Mouse (Mus musculus): ENCODE data around the gene Ifitm2. TPM values are rescaled to one million over a fixed set of nuclear protein-coding genes. Genes with fewer than 3 reads are reported as not detected.

Gene Ifitm2
- polyA plus RNA-seq, 1 experiment from 2014 or later: 949 TPM

DNA sequence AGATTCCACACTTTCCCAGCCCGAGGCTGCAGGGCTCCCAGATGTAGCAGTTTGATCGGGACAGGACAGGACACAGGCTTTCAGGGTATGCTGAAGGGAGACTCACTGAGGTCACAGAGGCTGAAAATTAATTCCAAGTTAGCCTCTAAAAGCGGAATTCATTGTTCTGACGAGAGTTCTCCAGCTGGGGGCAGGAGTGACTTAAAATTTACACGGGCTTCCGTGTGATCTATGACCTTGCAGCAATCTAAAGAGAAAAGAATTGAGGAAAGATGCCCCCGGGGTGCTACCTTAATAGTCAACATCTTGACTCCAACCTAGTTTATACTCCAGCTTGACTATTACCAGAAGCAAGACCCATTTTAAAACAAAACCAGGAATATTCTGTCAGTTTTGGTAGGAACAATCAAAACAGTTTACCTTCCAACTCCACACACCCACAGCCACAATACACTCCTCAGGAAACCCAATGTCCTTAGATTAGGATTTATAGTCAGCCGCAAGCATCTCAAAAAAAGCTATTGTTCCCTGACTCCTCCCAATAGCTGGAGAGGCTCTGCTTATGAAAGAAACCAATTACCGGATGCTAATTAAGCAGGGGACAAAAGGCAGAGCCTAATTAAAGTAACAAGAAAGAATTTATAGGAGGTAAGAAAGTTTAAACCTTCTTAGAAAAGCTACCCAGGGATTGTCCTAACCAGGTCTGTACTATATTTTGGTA is 3.6 kb upstream of the Ifitm2 start:
- Histone ChIP-seq H3K27ac (ENCODE audit: low read length) (no peak overlapping the region), H3K4me3 (ENCODE audit: low read length) (no peak overlapping the region), H3K27me3 (ENCODE audit: control insufficient read depth, insufficient read depth, low read depth, low read length) (no peaks in the 10 kb centered on the region; the same call in 1 of the 2 replicates), H3K36me3 (ENCODE audit: control insufficient read depth, insufficient read depth, low read length) (no peaks in the 10 kb centered on the region), H3K9ac (ENCODE audit: low read length) (0 out of 2 replicates have a peak overlapping the region, but pooled peaks have one; percentile 30), H3K9me3 (ENCODE audit: control insufficient read depth, low read length) (no peaks in the 10 kb centered on the region), H3K4me1 (replicated peaks; ENCODE audit: control insufficient read depth, insufficient read depth, low read length) (peaks cover 10% of the 10 kb centered on the region), H3K4me2 (ENCODE audit: low read depth, low read length) (no peak overlapping the region)
- ATAC-seq (ENCODE audit: low read depth): no peak
- 17% methylated on average over 9 of the region's 9 CpGs for WGBS

DNA sequence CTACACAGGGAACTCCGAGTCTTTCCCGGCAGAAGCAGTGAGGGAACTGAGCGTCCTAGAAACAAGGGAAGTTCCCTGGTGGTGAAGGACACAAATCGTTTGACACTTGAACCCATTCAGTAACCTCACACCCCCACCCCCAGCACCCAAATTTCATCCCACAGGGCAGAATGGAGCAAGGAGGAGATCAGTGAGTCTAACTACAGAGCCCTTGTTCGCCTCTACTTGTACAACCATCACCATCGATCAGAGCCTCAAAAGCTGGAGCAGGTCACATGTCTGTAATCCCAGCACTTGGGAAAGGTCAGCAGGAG is 726 bp upstream of the Ifitm2 start:
- Histone ChIP-seq H3K4me1 (replicated peaks; ENCODE audit: control insufficient read depth, insufficient read depth, low read length) (peaks cover 16% of the 10 kb centered on the region), H3K4me3 (ENCODE audit: low read length) (no peak overlapping the region), H3K9me3 (ENCODE audit: control insufficient read depth, low read length) (no peaks in the 10 kb centered on the region), H3K27ac (ENCODE audit: low read length) (peak overlapping the region; percentile 99), H3K27me3 (ENCODE audit: control insufficient read depth, insufficient read depth, low read depth, low read length) (no peaks in the 10 kb centered on the region; the same call in 1 of the 2 replicates), H3K4me2 (ENCODE audit: low read depth, low read length) (peak overlapping the region; percentile 73; the same call in 1 of the 2 replicates), H3K36me3 (ENCODE audit: control insufficient read depth, insufficient read depth, low read length) (no peaks in the 10 kb centered on the region), H3K9ac (ENCODE audit: low read length) (peak overlapping the region; percentile 40)
- ATAC-seq (ENCODE audit: low read depth): no peak; the same call in 1 of the 2 replicates
- WGBS: 25% methylated on average over 6 of the region's 6 CpGs

DNA sequence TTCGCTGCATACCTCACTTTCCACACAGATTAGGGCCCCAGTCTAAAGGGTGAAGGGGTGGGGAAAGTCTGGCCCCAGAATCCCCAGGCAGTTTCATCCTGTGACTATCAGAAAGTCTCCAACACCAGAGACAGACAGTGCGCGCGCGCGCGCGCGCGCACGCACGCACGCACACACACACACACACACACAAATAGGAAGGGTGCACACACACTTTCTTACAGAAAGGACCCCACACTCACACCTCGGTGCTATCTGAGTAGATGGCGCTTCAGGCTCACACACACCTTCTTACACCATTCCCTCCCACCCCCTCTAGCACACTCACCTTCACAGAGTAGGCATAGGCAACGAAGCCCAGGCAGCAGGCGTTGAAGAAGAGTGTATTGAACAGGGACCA is 445 bp downstream of the Ifitm2 start:
- Histone ChIP-seq H3K27me3 (ENCODE audit: control insufficient read depth, insufficient read depth, low read depth, low read length) (no peaks in the 10 kb centered on the region; the same call in 1 of the 2 replicates), H3K4me3 (ENCODE audit: low read length) (peak overlapping the region; percentile 65), H3K4me1 (replicated peaks; ENCODE audit: control insufficient read depth, insufficient read depth, low read length) (peaks cover 26% of the 10 kb centered on the region), H3K4me2 (ENCODE audit: low read depth, low read length) (peak overlapping the region; percentile 73), H3K9me3 (ENCODE audit: control insufficient read depth, low read length) (no peaks in the 10 kb centered on the region), H3K9ac (ENCODE audit: low read length) (peak overlapping the region; percentile 76), H3K36me3 (ENCODE audit: control insufficient read depth, insufficient read depth, low read length) (no peaks in the 10 kb centered on the region), H3K27ac (ENCODE audit: low read length) (peak overlapping the region; percentile 99)
- 0% methylated on average over 17 of the region's 17 CpGs for WGBS
- ATAC-seq (ENCODE audit: low read depth): peak; percentile 9; the same call in 1 of the 2 replicates

DNA sequence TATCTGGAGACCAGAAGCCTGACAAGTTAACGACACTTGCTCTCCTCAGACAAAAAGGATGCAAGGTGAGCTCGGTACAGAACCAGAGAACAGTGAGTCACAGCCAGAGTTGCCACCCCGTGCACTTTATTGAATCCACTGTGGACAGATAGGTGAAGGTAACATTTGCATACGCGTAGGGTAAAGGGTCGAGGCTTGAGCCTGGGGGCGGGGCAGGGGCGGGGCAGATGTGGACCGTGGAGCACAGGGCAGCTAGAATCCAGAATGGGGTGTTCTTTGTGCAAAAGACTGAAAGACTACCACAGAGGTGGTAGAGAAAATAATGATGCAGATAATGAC is 1.1 kb downstream of the Ifitm2 start:
- ATAC-seq (ENCODE audit: low read depth): no peak
- Histone ChIP-seq H3K4me3 (ENCODE audit: low read length) (peak overlapping the region; percentile 65), H3K9ac (ENCODE audit: low read length) (peak overlapping the region; percentile 76), H3K36me3 (ENCODE audit: control insufficient read depth, insufficient read depth, low read length) (peaks cover under 1% of the 10 kb centered on the region; the same call in 1 of the 2 replicates), H3K9me3 (ENCODE audit: control insufficient read depth, low read length) (no peaks in the 10 kb centered on the region), H3K27ac (ENCODE audit: low read length) (peak overlapping the region; percentile 2; the same call in 1 of the 2 replicates), H3K27me3 (ENCODE audit: control insufficient read depth, insufficient read depth, low read depth, low read length) (no peaks in the 10 kb centered on the region; the same call in 1 of the 2 replicates), H3K4me1 (replicated peaks; ENCODE audit: control insufficient read depth, insufficient read depth, low read length) (peaks cover 28% of the 10 kb centered on the region), H3K4me2 (ENCODE audit: low read depth, low read length) (peak overlapping the region; percentile 73)
- WGBS: 2% methylated on average over 9 of the region's 9 CpGs

DNA sequence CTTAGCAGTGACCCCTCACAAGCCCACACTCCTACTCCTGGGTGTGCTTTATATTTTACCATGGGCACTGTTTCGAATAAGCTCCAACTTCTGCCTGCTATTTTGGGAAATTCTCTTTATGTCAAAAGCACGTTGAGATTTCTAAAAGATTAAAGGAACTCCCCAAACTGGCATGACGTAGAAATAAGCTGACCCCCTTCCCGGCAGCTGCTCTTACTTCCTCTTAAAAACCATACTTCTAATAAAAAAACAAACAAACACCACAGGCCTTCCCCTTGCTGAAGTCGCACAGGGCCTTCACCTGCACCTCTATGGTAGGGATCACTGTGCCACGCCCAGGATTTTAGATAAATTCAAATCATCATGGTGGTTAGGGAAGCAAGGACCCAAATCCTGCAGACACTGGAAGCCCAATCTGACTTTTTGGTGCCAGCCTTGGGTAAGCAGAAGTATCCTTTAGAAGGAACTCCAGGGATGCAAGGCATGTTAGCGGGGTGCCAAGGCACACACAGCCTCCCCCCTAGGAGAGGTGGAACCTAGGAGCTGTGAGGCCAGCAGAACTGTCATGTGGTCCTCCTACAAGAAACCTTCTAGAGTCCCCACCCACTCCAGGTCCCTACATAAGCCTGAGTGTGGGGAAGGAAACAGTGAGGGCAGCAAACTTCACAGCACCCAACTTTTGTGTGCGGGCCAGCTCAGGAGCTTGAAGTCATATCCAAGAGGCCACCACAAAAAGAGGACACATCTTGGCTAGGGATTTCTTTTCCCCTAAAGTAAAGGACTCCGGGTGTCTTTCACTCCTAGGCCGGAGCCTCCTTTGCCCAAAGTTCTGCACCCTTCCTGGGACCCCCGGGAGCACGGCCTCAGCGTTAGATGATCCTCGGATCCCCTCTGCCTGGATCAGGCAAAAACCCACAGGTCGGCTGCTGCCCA is 1.7 kb downstream of the Ifitm2 start:
- WGBS: 39% methylated on average over 15 of the region's 15 CpGs
- Histone ChIP-seq H3K36me3 (ENCODE audit: control insufficient read depth, insufficient read depth, low read length) (peaks cover 5% of the 10 kb centered on the region; the same call in 1 of the 2 replicates), H3K4me1 (replicated peaks; ENCODE audit: control insufficient read depth, insufficient read depth, low read length) (peaks cover 28% of the 10 kb centered on the region), H3K4me3 (ENCODE audit: low read length) (peak overlapping the region; percentile 65), H3K9me3 (ENCODE audit: control insufficient read depth, low read length) (no peaks in the 10 kb centered on the region), H3K27ac (ENCODE audit: low read length) (peak overlapping the region; percentile 2; the same call in 1 of the 2 replicates), H3K4me2 (ENCODE audit: low read depth, low read length) (peak overlapping the region; percentile 73), H3K9ac (ENCODE audit: low read length) (peak overlapping the region; percentile 76), H3K27me3 (ENCODE audit: control insufficient read depth, insufficient read depth, low read depth, low read length) (no peaks in the 10 kb centered on the region; the same call in 1 of the 2 replicates)
- ATAC-seq (ENCODE audit: low read depth): no peak

DNA sequence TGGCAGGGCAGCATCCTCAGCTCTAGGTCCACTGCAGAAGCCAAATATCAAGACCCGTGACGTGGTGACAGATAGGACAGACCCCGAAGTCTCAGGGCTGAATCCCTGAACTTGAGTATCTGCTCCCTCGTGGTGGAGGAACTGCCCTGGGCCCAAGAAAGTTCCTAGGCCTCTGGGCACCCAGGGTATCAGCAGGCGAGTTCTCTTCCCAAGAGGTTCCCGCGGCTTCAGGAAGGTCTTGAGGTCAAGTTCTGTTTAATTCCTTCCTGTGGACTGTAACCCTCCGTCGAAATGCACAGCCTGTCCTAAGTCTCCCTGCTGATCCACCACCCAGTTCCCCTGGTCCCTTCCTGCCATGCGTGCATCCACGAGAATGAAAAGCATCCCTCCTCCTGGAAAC is 2.7 kb downstream of the Ifitm2 start:
- Histone ChIP-seq H3K9ac (ENCODE audit: low read length) (no peak overlapping the region), H3K36me3 (ENCODE audit: control insufficient read depth, insufficient read depth, low read length) (peaks cover 13% of the 10 kb centered on the region), H3K4me3 (ENCODE audit: low read length) (no peak overlapping the region), H3K27me3 (ENCODE audit: control insufficient read depth, insufficient read depth, low read depth, low read length) (no peaks in the 10 kb centered on the region; the same call in 1 of the 2 replicates), H3K4me1 (replicated peaks; ENCODE audit: control insufficient read depth, insufficient read depth, low read length) (peaks cover 28% of the 10 kb centered on the region), H3K9me3 (ENCODE audit: control insufficient read depth, low read length) (no peaks in the 10 kb centered on the region), H3K4me2 (ENCODE audit: low read depth, low read length) (peak overlapping the region; percentile 73; the same call in 1 of the 2 replicates), H3K27ac (ENCODE audit: low read length) (no peak overlapping the region)
- no peak for ATAC-seq (ENCODE audit: low read depth)
- WGBS: 64% methylated on average over 11 of the region's 11 CpGs

DNA sequence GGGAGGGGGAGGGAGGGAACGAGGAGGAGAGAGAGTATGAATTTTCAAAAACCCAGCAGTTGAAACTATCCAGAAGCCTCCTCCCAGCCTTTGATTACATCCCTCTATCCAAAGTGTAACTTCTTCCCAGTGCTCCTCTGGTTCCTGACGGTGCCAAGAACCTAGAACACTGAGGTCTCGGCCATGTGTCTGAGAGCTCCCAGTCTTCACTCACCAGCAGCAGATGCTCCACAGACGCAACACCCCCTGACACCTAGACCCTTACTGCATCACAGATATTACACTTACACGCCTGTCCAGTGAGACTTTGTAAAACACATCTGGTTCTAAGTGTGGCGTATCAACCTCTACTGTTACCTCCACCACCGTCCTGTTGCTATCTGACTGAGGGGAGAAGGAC is 3.3 kb downstream of the Ifitm2 start:
- Histone ChIP-seq H3K4me3 (ENCODE audit: low read length) (no peak overlapping the region), H3K27ac (ENCODE audit: low read length) (no peak overlapping the region), H3K36me3 (ENCODE audit: control insufficient read depth, insufficient read depth, low read length) (peaks cover 17% of the 10 kb centered on the region), H3K9ac (ENCODE audit: low read length) (no peak overlapping the region), H3K9me3 (ENCODE audit: control insufficient read depth, low read length) (no peaks in the 10 kb centered on the region), H3K27me3 (ENCODE audit: control insufficient read depth, insufficient read depth, low read depth, low read length) (no peaks in the 10 kb centered on the region), H3K4me1 (replicated peaks; ENCODE audit: control insufficient read depth, insufficient read depth, low read length) (peaks cover 28% of the 10 kb centered on the region), H3K4me2 (ENCODE audit: low read depth, low read length) (no peak overlapping the region)
- no peak for ATAC-seq (ENCODE audit: low read depth)
- 63% methylated on average over 7 of the region's 7 CpGs for WGBS

DNA sequence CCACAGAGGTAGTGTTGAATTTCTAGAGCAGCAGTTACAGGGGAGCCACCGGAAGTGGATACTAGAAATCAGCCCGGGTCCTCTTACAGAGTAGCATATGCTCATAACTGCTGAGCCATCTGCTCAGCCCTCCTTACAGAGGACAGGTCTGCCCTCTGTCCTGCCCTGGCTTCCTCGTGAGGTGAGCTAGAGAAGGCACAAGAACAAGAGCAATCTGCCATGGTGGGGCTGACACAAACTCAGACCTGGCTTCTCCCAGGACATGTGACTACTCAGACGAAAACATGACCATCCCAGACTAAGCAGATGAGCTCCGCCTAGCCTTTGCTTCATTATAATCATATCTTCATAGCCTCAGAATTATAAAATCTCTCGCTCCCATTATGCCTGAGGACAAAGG is 4.0 kb downstream of the Ifitm2 start:
- H3K27ac ChIP-seq (ENCODE audit: low read length): peak overlapping the region; percentile 56
- H3K9me3 ChIP-seq (ENCODE audit: control insufficient read depth, low read length): no peaks in the 10 kb centered on the region
- no peak overlapping the region for H3K4me2 ChIP-seq (ENCODE audit: low read depth, low read length)
- H3K36me3 ChIP-seq (ENCODE audit: control insufficient read depth, insufficient read depth, low read length): peaks cover 19% of the 10 kb centered on the region
- no peak overlapping the region for H3K4me3 ChIP-seq (ENCODE audit: low read length)
- H3K27me3 ChIP-seq (ENCODE audit: control insufficient read depth, insufficient read depth, low read depth, low read length): no peaks in the 10 kb centered on the region
- H3K9ac ChIP-seq (ENCODE audit: low read length): no peak overlapping the region
- no peak for ATAC-seq (ENCODE audit: low read depth)
- H3K4me1 ChIP-seq (replicated peaks; ENCODE audit: control insufficient read depth, insufficient read depth, low read length): peaks cover 28% of the 10 kb centered on the region
- WGBS: 66% methylated on average over 6 of the region's 6 CpGs

DNA sequence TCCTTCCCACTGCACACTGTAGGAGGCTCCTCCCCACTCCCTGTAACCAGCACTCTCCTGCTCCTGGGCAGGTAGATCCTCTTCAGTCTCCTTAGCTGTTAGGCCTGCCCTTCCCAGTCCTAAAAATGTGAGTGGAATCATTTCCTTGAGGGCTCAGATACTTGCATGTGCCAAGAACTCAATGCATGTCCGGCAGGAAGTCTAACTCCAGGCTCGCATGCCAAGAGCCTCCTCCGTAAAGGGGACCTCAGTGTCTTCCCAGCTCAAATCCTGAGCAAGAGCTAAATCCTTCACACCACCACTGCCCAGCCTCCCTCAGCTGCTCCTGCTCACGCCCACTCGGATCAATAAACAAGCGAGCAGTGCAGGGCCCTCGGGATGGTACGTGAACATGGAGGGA is 4.7 kb downstream of the Ifitm2 start:
- Histone ChIP-seq H3K36me3 (ENCODE audit: control insufficient read depth, insufficient read depth, low read length) (peaks cover 24% of the 10 kb centered on the region), H3K27me3 (ENCODE audit: control insufficient read depth, insufficient read depth, low read depth, low read length) (no peaks in the 10 kb centered on the region), H3K4me1 (replicated peaks; ENCODE audit: control insufficient read depth, insufficient read depth, low read length) (peaks cover 23% of the 10 kb centered on the region), H3K27ac (ENCODE audit: low read length) (peak overlapping the region; percentile 56), H3K4me2 (ENCODE audit: low read depth, low read length) (peak overlapping the region; percentile 19), H3K9me3 (ENCODE audit: control insufficient read depth, low read length) (no peaks in the 10 kb centered on the region), H3K9ac (ENCODE audit: low read length) (peak overlapping the region; percentile 34; the same call in 1 of the 2 replicates), H3K4me3 (ENCODE audit: low read length) (no peak overlapping the region)
- WGBS: 32% methylated on average over 8 of the region's 8 CpGs
- ATAC-seq (ENCODE audit: low read depth): no peak

Measured in lung, embryonic 16.5 days (tissue).